Mouse (Mus musculus) MEL (cell line): ENCODE results near the gene Impad1.

Source experiments
- CTCF ChIP-seq, 3 experiments: IDR thresholded peaks in 2 of 3; conservative IDR thresholded peaks in 1 of 3; 2 replicates each; pipeline ENCODE4 v1.5.1; 2011 to 2012; ENCODE audit warnings: low read length in 3 of 3, low read depth in 2 of 3, mild to moderate bottlenecking in 2 of 3, improper control_type of control experiment in 1 of 3, inconsistent platforms in 1 of 3, mixed read lengths in 1 of 3, moderate library complexity in 1 of 3; ENCODE audit not compliant: control insufficient read depth in 1 of 3, insufficient read depth in 1 of 3, poor library complexity in 1 of 3, severe bottlenecking in 1 of 3
- EP300 ChIP-seq, 2 experiments: IDR thresholded peaks; 2 replicates each; pipeline ENCODE4 v1.6.1; 2011; ENCODE audit warnings: improper control_type of control experiment in 2 of 2, low read length in 2 of 2, low read depth in 1 of 2, mild to moderate bottlenecking in 1 of 2
- HCFC1 ChIP-seq: IDR thresholded peaks from 2 replicates; pipeline ENCODE4 v1.6.1; 2012; ENCODE audit warnings: low read depth, mild to moderate bottlenecking, inconsistent platforms, low read length, improper control_type of control experiment, moderate library complexity
- JUND ChIP-seq: IDR thresholded peaks from 2 replicates; pipeline ENCODE4 v1.6.1; 2011; ENCODE audit warnings: low read depth, mild to moderate bottlenecking, improper control_type of control experiment, low read length
- MAFK ChIP-seq: IDR thresholded peaks from 2 replicates; pipeline ENCODE4 v1.6.1; 2011; ENCODE audit warnings: low read depth, mild to moderate bottlenecking, low read length, improper control_type of control experiment, borderline replicate concordance
- POLR2A ChIP-seq, 2 experiments: IDR thresholded peaks; 2 replicates each; pipeline ENCODE4 v1.6.1; 2011 to 2012; ENCODE audit warnings: low read length in 2 of 2, mild to moderate bottlenecking in 2 of 2, control low read depth in 1 of 2, improper control_type of control experiment in 1 of 2, low read depth in 1 of 2, moderate library complexity in 1 of 2; ENCODE audit not compliant: control insufficient read depth in 1 of 2, insufficient read depth in 1 of 2, poor library complexity in 1 of 2
- POLR2AphosphoS2 ChIP-seq: IDR thresholded peaks from 2 replicates; pipeline ENCODE4 v1.6.1; 2011; ENCODE audit warnings: low read length, improper control_type of control experiment
- SIN3A ChIP-seq: IDR thresholded peaks from 2 replicates; pipeline ENCODE4 v1.6.1; 2012; ENCODE audit warnings: low read length, improper control_type of control experiment, inconsistent platforms
- SMC3 ChIP-seq: IDR thresholded peaks from 2 replicates; pipeline ENCODE4 v1.6.1; 2011; ENCODE audit warnings: low read depth, low read length, improper control_type of control experiment
- TCF12 ChIP-seq: IDR thresholded peaks from 2 replicates; pipeline ENCODE4 v1.6.1; 2014; ENCODE audit warnings: low read depth, mild to moderate bottlenecking, inconsistent platforms, low read length, improper control_type of control experiment, moderate library complexity
- UBTF ChIP-seq: IDR thresholded peaks from 2 replicates; pipeline ENCODE4 v1.6.1; 2012; ENCODE audit warnings: low read depth, mild to moderate bottlenecking, inconsistent platforms, low read length, improper control_type of control experiment, moderate library complexity, borderline replicate concordance; ENCODE audit not compliant: insufficient read depth
- USF1 ChIP-seq: IDR thresholded peaks from 2 replicates; pipeline ENCODE4 v1.6.1; 2014; ENCODE audit warnings: low read depth, mild to moderate bottlenecking, inconsistent platforms, low read length, improper control_type of control experiment, moderate library complexity

DNA sequence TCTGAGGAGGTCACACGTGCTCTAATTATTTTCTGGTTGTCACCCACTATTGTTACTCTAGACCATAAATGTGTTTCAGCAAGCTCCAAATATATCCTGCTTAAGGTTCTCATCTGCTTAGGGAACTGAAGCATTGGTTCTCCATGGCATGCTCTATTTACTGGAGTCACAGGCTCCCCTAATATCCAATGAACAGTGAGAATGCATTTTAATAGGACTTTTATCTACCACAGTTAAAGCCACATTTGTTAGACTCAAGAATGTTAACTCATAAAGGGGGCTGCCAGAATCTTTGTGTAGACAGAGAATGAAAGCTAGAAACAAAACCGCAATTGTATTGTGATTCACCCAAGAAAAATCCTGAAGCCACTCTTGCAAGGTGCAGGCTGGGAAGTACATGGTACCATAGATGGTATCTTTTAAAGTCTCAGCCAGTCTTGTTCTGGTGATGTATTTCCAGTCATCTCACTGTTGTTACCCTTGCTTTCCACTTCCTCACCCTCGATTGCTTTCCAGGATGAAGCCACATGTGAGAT, 66.8 kb downstream of the Impad1 start:
- TF ChIP-seq CTCF (IDR thresholded peaks at IDR 0.05 in 2 of 3, conservative IDR thresholded peaks at IDR 0.05 in 1 of 3; ENCODE audit: control insufficient read depth in 1 of 3, insufficient read depth in 1 of 3, low read depth in 2 of 3, low read length in 3 of 3, poor library complexity in 1 of 3, severe bottlenecking in 1 of 3) (no peak), UBTF (no peak), JUND (no peak), SIN3A (no peak), MAFK (no peak), SMC3 (no peak), POLR2A (IDR thresholded peaks at IDR 0.05; ENCODE audit: control insufficient read depth in 1 of 2, insufficient read depth in 1 of 2, low read depth in 1 of 2, low read length in 2 of 2, poor library complexity in 1 of 2) (no peak), POLR2AphosphoS2 (no peak), TCF12 (no peak), USF1 (no peak), HCFC1 (no peak), EP300 (IDR thresholded peaks at IDR 0.05; ENCODE audit: low read depth in 1 of 2, low read length in 2 of 2) (no peak)
